Mouse (Mus musculus) spleen, adult 2 months (tissue): ENCODE measurements around the gene Slc2a3.
A peak's percentile ranks its signal among the peaks of the same experiment; 100 is the strongest.

Experiments
- CTCF ChIP-seq: fragments of 200-500 bp; IDR thresholded peaks from 2 replicates; pipeline ENCODE4 v1.5.1; 2011; ENCODE audit warnings: mild to moderate bottlenecking, inconsistent platforms; ENCODE audit not compliant: insufficient read depth, insufficient read length, insufficient replicate concordance; ENCODE audit errors: extremely low read depth
- POLR2A ChIP-seq: fragments of 200-500 bp; IDR thresholded peaks from 2 replicates; pipeline ENCODE4 v1.6.1; 2011; ENCODE audit warnings: low read depth, low read length, inconsistent platforms

DNA sequence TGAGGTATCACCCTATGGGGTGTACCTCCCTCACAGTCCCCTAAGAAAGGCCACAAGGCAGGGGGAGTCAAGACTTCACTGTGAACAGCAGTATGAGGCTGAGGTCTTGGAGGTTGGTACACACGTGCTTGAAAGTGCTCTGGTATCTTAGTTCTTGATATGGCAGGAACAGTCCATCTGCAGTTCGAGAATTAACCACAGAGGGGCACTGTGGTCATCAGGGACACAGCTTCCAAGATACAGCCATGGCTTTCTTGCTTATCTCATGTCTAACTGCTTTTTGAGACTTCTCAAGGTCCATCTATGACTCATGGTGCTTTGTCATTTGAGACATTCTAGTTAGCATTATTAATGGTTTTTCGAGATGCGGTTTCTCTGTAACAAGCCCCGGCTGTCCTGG lies 3.0 kb upstream of the Slc2a3 start:
- TF ChIP-seq CTCF = peak; percentile 60; the same call in 1 of the 2 replicates
- no peak for TF ChIP-seq POLR2A
